Mouse (Mus musculus): ENCODE measurements around the gene Stard13. TPM values are rescaled to one million over a fixed set of nuclear protein-coding genes. Genes with fewer than 3 reads are reported as not detected.

Gene Stard13
- polyA plus RNA-seq, 1 experiment from 2014 or later = 1.4 TPM

DNA sequence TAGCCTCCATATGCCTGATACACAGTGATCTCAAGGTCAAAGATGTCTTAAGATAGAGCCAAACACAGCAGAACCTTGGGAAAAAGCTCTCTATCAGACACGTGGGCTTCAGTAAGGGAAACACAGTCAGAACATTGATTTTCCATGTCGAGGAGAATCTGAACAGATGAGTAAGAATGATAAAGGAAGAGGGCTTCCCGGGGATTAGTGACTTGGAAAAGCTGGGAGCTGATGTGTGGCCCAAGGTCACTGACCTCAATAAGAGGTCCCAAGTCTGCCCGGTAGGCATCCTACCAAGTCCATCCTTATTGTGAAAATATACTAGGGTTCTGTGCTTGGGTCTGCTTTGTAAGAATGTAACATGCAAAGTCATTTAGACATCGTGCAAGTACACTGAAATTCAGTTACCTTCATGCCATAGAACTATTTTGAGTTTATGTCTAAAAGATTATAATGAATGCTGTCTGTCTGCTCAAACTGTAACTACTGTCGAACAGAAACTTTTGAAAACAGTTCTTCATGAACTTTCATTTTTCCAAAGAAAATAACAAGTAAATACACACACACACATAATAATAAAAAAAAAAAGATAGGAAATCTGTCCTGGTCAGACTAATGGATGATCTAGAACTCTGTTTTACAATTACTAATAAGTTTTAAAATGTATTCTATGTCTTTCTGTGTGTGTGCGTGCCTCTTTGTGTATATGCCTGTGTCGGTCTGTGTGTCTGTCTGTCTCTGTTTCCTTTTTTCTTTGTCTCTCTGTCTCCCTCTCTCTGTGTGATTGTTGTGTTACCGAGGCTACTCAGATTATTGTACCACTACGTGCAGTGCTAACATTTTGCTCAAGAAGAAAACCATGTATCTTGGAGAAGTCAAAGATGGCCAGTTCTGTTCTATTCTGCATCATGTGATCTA, 128.3 kb downstream of the Stard13 start:
- Histone ChIP-seq H3K4me3 (ENCODE audit: low read depth, low read length) (no peak overlapping the region), H3K9ac (ENCODE audit: low read depth, low read length) (no peak overlapping the region), H3K4me1 (ENCODE audit: control insufficient read depth, insufficient read depth, low read length) (peaks cover 5% of the 10 kb centered on the region; the same call in 1 of the 2 replicates), H3K4me2 (no peak overlapping the region), H3K27ac (ENCODE audit: low read depth, low read length) (no peak overlapping the region), H3K36me3 (ENCODE audit: control insufficient read depth, insufficient read depth, low read length) (no peaks in the 10 kb centered on the region), H3K27me3 (ENCODE audit: control insufficient read depth, insufficient read depth, low read length) (no peaks in the 10 kb centered on the region), H3K9me3 (replicated peaks; ENCODE audit: control insufficient read depth, low read length) (no peaks in the 10 kb centered on the region)
- no peak for ATAC-seq (replicated peaks; ENCODE audit: insufficient number of reproducible peaks, low FRiP score, low TSS enrichment)
- 72% methylated on average over 10 of the region's 10 CpGs for WGBS (ENCODE audit: insufficient replicate concordance)

DNA sequence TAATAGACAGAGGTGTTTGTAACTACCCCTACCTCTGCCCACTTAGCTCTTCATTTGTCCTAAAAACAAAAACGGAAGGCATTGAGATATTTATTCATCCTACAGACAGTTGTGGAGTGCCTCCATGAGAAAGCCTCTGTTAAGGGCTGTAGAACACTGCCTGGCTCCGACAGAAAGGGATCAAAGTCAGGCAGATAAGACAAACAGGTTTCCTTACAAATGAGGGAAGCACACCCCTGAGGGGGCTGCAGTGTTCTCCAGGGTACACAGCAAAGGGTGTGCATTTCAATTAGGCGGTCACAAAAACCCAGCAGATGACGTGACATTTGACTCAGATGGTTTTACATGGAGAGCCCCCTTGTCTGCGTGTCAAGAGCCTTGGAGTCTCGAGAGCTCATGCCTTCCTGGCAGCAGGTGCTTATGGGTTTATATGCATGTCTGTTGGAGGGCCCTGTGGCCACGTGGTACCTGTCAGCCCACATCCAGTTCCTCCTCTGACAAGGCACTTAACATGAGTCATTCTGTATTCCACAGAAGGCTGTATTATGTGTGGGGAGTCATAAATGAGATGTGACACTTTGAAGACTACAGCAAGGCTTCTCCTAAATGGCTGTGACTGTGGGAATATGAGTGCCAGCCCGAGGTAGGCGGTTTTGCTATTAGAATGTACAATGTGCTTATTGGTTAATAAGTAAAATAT, 129.1 kb downstream of the Stard13 start:
- Histone ChIP-seq H3K4me1 (ENCODE audit: control insufficient read depth, insufficient read depth, low read length) (peaks cover 5% of the 10 kb centered on the region; the same call in 1 of the 2 replicates), H3K27me3 (ENCODE audit: control insufficient read depth, insufficient read depth, low read length) (no peaks in the 10 kb centered on the region), H3K9ac (ENCODE audit: low read depth, low read length) (no peak overlapping the region), H3K4me3 (ENCODE audit: low read depth, low read length) (no peak overlapping the region), H3K36me3 (ENCODE audit: control insufficient read depth, insufficient read depth, low read length) (no peaks in the 10 kb centered on the region), H3K4me2 (no peak overlapping the region), H3K27ac (ENCODE audit: low read depth, low read length) (no peak overlapping the region), H3K9me3 (replicated peaks; ENCODE audit: control insufficient read depth, low read length) (no peaks in the 10 kb centered on the region)
- WGBS (ENCODE audit: insufficient replicate concordance) = 51% methylated on average over 9 of the region's 9 CpGs
- ATAC-seq (replicated peaks; ENCODE audit: insufficient number of reproducible peaks, low FRiP score, low TSS enrichment) = no peak

- Histone ChIP-seq H3K4me1 (ENCODE audit: control insufficient read depth, insufficient read depth, low read length) (peaks cover 5% of the 10 kb centered on the region; the same call in 1 of the 2 replicates), H3K27me3 (ENCODE audit: control insufficient read depth, insufficient read depth, low read length) (no peaks in the 10 kb centered on the region), H3K36me3 (ENCODE audit: control insufficient read depth, insufficient read depth, low read length) (no peaks in the 10 kb centered on the region), H3K9me3 (replicated peaks; ENCODE audit: control insufficient read depth, low read length) (no peaks in the 10 kb centered on the region), H3K4me2 (no peak overlapping the region), H3K27ac (ENCODE audit: low read depth, low read length) (no peak overlapping the region), H3K9ac (ENCODE audit: low read depth, low read length) (no peak overlapping the region), H3K4me3 (ENCODE audit: low read depth, low read length) (no peak overlapping the region)
- WGBS (ENCODE audit: insufficient replicate concordance) = 44% methylated on average over 4 of the region's 4 CpGs
- ATAC-seq (replicated peaks; ENCODE audit: insufficient number of reproducible peaks, low FRiP score, low TSS enrichment) = no peak
These were observed 130.4 kb downstream of the Stard13 start for GRCm38 (mm10) chr5:151103284-151103683.

DNA sequence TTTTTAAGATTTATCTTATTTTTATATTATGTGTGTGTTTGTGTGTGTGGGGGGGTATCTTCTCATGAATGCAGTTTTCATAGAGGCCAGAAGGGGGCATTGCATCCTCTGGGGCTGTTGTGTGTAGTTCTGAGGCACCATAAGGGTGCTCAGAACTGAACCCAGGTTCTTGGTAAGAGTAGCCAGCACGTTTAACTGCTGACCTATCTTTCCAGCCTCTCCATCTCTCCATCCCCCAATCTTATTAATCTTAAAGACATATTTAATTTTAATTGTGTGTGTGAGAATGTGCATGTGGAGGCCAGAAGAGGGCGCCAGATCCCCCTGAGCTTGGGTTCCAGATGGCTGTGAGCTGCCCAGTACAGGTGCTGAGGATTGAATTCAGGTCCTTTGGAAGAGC, 131.4 kb downstream of the Stard13 start:
- H3K27me3 ChIP-seq (ENCODE audit: control insufficient read depth, insufficient read depth, low read length) = no peaks in the 10 kb centered on the region
- ATAC-seq (replicated peaks; ENCODE audit: insufficient number of reproducible peaks, low FRiP score, low TSS enrichment) = no peak
- no peak overlapping the region for H3K4me3 ChIP-seq (ENCODE audit: low read depth, low read length)
- H3K4me2 ChIP-seq = no peak overlapping the region
- H3K27ac ChIP-seq (ENCODE audit: low read depth, low read length) = no peak overlapping the region
- no peaks in the 10 kb centered on the region; the same call in 1 of the 2 replicates for H3K4me1 ChIP-seq (ENCODE audit: control insufficient read depth, insufficient read depth, low read length)
- 45% methylated on average over 2 of the region's 2 CpGs for WGBS (ENCODE audit: insufficient replicate concordance)
- no peak overlapping the region for H3K9ac ChIP-seq (ENCODE audit: low read depth, low read length)
- H3K9me3 ChIP-seq (replicated peaks; ENCODE audit: control insufficient read depth, low read length) = no peaks in the 10 kb centered on the region
- no peaks in the 10 kb centered on the region for H3K36me3 ChIP-seq (ENCODE audit: control insufficient read depth, insufficient read depth, low read length)

GRCm38 (mm10) chr5:151096012-151096411, 137.6 kb downstream of the Stard13 start:
- no peaks in the 10 kb centered on the region for H3K27me3 ChIP-seq (ENCODE audit: control insufficient read depth, insufficient read depth, low read length)
- H3K9me3 ChIP-seq (replicated peaks; ENCODE audit: control insufficient read depth, low read length) = no peaks in the 10 kb centered on the region
- no peak overlapping the region for H3K4me2 ChIP-seq
- no peaks in the 10 kb centered on the region for H3K4me1 ChIP-seq (ENCODE audit: control insufficient read depth, insufficient read depth, low read length)
- H3K4me3 ChIP-seq (ENCODE audit: low read depth, low read length) = no peak overlapping the region
- H3K36me3 ChIP-seq (ENCODE audit: control insufficient read depth, insufficient read depth, low read length) = no peaks in the 10 kb centered on the region
- no peak overlapping the region for H3K27ac ChIP-seq (ENCODE audit: low read depth, low read length)
- H3K9ac ChIP-seq (ENCODE audit: low read depth, low read length) = no peak overlapping the region
- no peak for ATAC-seq (replicated peaks; ENCODE audit: insufficient number of reproducible peaks, low FRiP score, low TSS enrichment)
- 76% methylated on average over 6 of the region's 6 CpGs for WGBS (ENCODE audit: insufficient replicate concordance)

GRCm38 (mm10) chr5:151092886-151093665, 140.6 kb downstream of the Stard13 start:
- H3K9me3 ChIP-seq (replicated peaks; ENCODE audit: control insufficient read depth, low read length) = no peaks in the 10 kb centered on the region
- H3K9ac ChIP-seq (ENCODE audit: low read depth, low read length) = no peak overlapping the region
- no peak overlapping the region for H3K4me2 ChIP-seq
- no peak overlapping the region for H3K4me3 ChIP-seq (ENCODE audit: low read depth, low read length)
- no peak for ATAC-seq (replicated peaks; ENCODE audit: insufficient number of reproducible peaks, low FRiP score, low TSS enrichment)
- H3K27ac ChIP-seq (ENCODE audit: low read depth, low read length) = no peak overlapping the region
- no peaks in the 10 kb centered on the region for H3K36me3 ChIP-seq (ENCODE audit: control insufficient read depth, insufficient read depth, low read length)
- no peaks in the 10 kb centered on the region for H3K4me1 ChIP-seq (ENCODE audit: control insufficient read depth, insufficient read depth, low read length)
- H3K27me3 ChIP-seq (ENCODE audit: control insufficient read depth, insufficient read depth, low read length) = no peaks in the 10 kb centered on the region
- WGBS (ENCODE audit: insufficient replicate concordance) = 61% methylated on average over 3 of the region's 3 CpGs

DNA sequence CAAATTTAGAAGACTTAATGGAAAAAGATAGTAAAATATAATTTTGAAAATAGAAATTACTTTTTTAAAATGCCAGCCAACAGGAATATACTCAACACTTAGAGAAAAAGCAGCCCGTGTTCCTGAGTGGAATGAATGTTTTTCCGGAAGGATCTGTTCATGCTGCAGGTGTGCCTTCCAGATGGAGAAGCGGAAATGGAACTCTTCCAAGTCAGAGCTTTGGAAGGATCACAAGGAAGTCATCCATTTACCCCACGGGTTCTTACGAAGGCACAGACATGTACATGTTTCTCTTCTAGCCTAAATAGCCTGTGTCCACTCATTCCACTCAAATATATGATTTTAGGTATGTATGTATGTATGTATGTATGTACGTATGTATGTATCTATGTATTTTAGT, 142.6 kb downstream of the Stard13 start:
- no peak overlapping the region for H3K4me3 ChIP-seq (ENCODE audit: low read depth, low read length)
- H3K36me3 ChIP-seq (ENCODE audit: control insufficient read depth, insufficient read depth, low read length) = no peaks in the 10 kb centered on the region
- no peak overlapping the region for H3K27ac ChIP-seq (ENCODE audit: low read depth, low read length)
- WGBS (ENCODE audit: insufficient replicate concordance) = 89% methylated on average over 6 of the region's 6 CpGs
- no peak overlapping the region for H3K4me2 ChIP-seq
- no peak for ATAC-seq (replicated peaks; ENCODE audit: insufficient number of reproducible peaks, low FRiP score, low TSS enrichment)
- 0 out of 2 replicates have a peak, but pooled peaks cover 3% of the 10 kb centered on the region for H3K4me1 ChIP-seq (ENCODE audit: control insufficient read depth, insufficient read depth, low read length)
- H3K27me3 ChIP-seq (ENCODE audit: control insufficient read depth, insufficient read depth, low read length) = no peaks in the 10 kb centered on the region
- H3K9me3 ChIP-seq (replicated peaks; ENCODE audit: control insufficient read depth, low read length) = no peaks in the 10 kb centered on the region
- no peak overlapping the region for H3K9ac ChIP-seq (ENCODE audit: low read depth, low read length)

- ATAC-seq (replicated peaks; ENCODE audit: insufficient number of reproducible peaks, low FRiP score, low TSS enrichment) = no peak
- Histone ChIP-seq H3K4me1 (ENCODE audit: control insufficient read depth, insufficient read depth, low read length) (0 out of 2 replicates have a peak, but pooled peaks cover 3% of the 10 kb centered on the region), H3K9ac (ENCODE audit: low read depth, low read length) (no peak overlapping the region), H3K27me3 (ENCODE audit: control insufficient read depth, insufficient read depth, low read length) (no peaks in the 10 kb centered on the region), H3K4me3 (ENCODE audit: low read depth, low read length) (no peak overlapping the region), H3K27ac (ENCODE audit: low read depth, low read length) (no peak overlapping the region), H3K9me3 (replicated peaks; ENCODE audit: control insufficient read depth, low read length) (no peaks in the 10 kb centered on the region), H3K36me3 (ENCODE audit: control insufficient read depth, insufficient read depth, low read length) (no peaks in the 10 kb centered on the region), H3K4me2 (no peak overlapping the region)
- WGBS (ENCODE audit: insufficient replicate concordance) = 76% methylated on average over 6 of the region's 6 CpGs
These were observed 144.4 kb downstream of the Stard13 start for GRCm38 (mm10) chr5:151089201-151089600.

All from heart, embryonic 11.5 days (tissue).